Mouse (Mus musculus): ENCODE results near the gene C730034F03Rik.

Gene C730034F03Rik

DNA sequence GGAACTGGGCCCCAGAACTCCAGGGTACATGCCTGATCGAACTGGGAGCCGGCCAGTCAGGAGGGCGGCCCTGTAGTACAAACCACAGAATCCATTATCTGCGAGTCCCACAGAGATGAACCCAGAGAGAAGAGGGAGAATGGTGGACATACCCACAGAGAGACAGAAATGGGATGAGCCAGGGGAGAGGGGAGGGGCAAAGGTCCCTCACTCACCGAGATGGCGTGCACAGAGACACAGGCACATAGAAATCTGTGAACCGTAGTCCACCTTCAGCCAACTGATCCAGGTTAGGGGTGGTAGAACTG, 45.9 kb downstream of the C730034F03Rik start:
- in situ Hi-C loops (cut with MboI, MseI): no loop called here

DNA sequence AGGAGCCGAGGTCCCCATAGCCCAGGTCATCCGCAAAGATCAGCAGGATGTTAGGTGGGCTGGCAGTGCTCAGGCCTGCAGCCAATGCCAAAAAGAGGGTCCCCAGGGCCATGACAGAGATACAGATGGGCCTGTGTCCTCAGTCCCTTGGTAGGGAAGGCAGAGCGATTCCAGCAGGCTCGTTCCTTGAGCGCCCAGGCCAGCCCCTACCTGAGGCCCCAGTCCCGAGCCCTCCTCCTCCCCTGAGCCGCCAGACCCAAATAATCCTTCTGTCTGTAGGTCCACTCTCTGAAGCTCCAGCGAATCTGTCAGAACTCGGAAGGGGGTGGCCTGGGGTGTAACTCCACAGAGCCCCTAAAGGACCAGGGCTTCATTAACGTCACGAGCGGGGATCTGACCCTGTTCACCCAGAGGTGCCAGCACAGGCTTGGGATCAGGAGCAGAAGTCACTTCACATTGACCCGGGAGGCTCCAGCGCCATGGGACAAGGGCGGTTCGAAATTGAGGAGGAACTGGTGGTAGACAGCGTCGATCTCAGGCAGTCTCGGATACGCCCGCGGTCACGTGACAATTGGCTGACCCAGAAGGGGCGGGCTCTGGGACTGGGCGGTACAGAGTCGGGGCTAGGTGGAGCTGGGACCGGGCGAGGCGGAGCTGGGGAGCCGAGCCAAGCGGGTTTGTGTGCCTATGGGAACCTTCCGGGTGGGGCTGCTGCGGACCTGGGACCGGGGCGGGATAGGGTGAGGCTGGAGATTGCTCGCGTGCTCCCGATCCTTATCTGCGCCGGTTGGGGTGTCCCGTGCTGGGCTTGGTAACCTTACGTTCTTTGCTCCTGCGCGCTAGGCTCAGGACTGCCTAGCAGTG, 46.5 kb downstream of the C730034F03Rik start:
- in situ Hi-C loops (cut with MboI, MseI): no loop called here

DNA sequence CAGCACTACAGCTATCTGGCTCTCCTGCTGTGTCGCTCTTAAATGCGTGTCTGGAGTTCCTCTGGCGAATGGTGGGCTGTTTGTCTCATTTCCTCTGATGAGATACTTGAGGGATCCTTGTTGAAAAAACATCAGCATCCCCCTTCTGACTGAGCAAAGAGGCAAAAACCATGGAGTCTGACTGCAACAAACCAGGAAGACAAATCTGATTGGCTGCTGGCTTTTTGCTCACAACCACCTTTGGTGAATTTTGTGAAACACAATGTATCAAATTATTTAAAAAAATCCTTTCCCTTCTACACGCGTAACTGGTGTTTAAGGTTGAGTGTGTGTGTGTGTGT, 47.1 kb downstream of the C730034F03Rik start:
- in situ Hi-C loops (cut with MboI, MseI): no loop called here

DNA sequence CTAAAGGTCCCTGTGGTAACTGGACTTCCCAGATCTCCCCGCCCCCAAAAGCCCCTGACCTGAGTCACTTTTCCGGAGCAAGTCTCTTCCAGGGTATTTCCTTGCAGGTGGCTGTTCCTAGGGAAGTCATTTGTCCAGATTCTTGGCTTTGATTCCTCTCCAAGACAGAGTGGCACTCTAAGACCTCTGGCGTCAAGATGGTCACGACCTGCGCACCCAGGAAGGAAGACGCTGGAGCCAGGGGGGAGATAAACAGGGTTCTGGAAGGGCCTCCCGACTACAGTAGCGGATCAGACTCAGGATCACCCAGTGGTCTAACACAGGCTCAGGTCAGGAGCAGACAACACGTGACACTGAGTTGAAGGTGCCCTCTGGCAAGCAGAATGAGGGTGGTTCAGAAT, 47.7 kb downstream of the C730034F03Rik start, which contains the start of gene Arsa:
Gene Arsa (minus strand): TSS at position 335 of the 401 bp plus-strand sequence.
- in situ Hi-C loops (cut with MboI, MseI): no loop called here

DNA sequence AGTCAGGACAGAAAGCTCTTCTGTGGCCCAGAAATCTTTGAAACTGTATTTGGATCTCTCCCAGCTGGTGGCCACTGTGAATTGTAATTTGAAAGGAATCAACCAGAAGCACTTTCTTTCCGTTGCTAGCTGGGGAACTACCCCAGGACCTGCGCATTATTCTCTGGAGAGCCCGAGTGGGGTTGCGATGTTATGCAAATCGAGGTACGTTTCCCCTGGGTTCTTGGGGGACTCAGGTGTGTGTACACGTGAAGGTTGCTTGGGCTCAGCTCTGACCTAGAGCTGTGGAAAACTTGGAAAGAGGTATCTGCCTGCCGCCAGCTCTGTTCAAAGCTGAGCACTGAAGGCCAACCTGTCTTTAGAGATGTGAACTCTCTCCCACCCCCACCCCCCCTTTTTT, 48.4 kb downstream of the C730034F03Rik start:
- in situ Hi-C loops (cut with MboI, MseI): no loop called here

DNA sequence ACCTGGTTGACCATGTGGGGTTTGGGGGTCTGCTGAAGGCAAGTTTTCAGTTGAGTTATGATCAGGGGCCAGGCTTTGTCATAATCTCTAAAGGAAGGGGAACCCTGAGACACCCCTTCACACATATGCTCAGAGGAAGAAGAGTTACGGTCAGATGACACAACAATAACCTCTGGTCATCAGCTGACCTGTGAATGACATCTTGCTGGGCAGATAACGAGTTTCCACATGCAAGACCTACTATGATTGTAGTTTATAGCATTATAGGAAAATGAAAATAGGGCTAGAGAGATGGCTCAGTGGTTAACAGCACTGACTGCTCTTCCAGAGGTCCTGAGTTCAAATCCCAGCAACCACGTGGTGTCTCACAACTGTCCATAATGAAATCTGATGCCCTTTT, 49.2 kb downstream of the C730034F03Rik start:
- in situ Hi-C loops (cut with MboI, MseI): no loop called here

Measured in T-helper 1 cell (primary cell).